Mouse (Mus musculus) embryonic fibroblast, embryonic 13.5 days (primary cell): Measurements from ENCODE around the gene Pgpep1.

Experiments used
- CTCF ChIP-seq: IDR thresholded peaks from 2 replicates; pipeline ENCODE4 v1.5.1; 2011; ENCODE audit warnings: mild to moderate bottlenecking, control low read depth, low read length, moderate library complexity, borderline replicate concordance; ENCODE audit not compliant: insufficient read depth
- POLR2A ChIP-seq: IDR thresholded peaks from 2 replicates; pipeline ENCODE4 v1.6.1; 2011; ENCODE audit warnings: low read depth, mild to moderate bottlenecking, control low read depth, low read length, moderate library complexity

DNA sequence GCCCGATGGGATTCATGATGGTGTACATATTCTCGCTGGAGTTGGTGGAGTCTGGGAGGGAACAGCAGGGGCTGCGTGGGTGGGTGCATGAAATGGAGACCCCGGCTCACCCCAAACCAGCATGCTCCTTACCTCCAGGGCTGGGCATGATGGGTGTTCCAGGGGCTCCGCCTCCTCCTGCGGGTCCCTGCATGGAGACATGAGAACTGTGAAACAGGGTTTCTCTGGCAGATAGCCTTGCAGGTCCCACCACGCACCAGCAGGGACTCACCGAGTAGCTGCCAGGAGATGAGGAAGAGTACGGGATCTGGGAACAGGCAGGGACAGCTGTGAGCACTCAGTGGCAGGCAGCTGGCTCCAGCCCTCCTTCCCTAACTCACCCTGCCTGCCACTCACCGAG, 61.5 kb downstream of the Pgpep1 start:
- no peak for TF ChIP-seq CTCF
- TF ChIP-seq POLR2A: no peak
